Mouse (Mus musculus) embryo, embryonic 9.5 days (tissue): ENCODE results near the gene 4930556J24Rik.
"Not testable (repeated sequence)": the region's sequence is repeated elsewhere in the genome, so short reads cannot be mapped to it uniquely, and the experiment has no call there.

Experiments used
- DNase-seq: peaks from one replicate; pipeline ENCODE4 v3.0.0-alpha.2; 2017; ENCODE audit errors: extremely low spot score

4930556J24Rik gene

DNA sequence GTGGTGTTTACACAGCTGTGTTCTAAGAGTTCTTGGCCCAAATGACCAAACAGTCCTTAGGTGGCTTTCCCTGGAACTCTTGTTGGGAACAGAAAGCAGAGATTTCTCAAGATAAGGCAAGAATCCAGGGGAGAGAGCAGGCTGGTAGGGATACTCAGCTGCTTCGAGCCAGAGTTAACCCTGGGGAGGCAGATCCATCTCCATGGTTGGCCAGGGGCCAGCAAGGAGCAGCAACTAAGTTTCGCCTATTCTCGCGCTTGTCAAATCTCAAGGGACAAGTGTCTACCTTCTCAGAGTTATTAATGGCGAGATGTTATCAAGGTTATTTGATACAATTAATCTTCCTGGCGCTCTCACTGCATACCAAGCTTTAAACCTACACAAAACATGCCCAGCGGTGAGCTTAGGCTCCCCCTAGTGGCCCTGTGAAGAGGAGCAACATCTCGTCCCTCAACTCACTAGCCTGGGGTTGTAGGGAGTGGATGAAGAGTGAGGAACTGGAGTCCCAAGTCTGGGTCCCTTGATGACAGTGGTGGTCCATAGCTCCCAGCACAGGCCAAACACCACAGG lies 55.2 kb downstream of the 4930556J24Rik start:
- peak; percentile 21 for DNase-seq

DNA sequence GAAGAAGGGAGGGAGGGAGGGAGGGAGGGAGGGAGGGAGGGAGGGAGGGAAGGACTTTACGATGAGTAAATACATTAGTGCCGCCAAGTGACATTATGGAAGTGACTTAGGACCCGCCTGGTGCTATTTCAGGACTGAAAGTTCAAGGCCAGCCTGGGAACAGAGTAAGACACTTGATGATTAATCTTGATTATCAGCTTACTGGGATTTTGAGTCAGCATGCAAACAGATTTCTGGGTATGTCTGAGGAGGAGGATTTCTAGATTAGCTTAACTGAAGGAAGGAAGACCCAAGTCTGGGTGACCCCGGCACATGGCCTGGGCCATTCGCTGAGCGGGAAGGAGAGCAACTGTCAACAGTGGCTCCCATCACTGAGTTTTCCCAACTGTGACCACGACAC lies 56.1 kb downstream of the 4930556J24Rik start:
- no peak for DNase-seq

DNA sequence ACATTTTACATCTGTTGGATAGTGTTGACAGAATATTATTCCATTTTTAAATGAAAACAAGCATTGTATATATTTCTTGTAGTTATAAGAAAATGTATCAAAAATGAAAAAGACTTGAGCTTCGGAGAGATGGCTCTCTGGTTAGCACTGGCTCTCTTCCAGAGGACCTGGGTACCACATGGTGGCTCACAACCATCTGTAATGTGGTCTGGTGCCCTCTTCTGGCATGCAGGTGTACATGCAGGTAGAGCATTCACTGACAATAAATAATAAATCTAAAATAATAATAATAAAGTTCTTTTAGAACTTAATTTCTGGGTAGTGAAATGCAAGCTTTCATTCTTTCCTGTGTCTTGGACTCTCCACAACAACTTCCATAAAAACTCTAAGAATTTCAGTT lies 57.8 kb downstream of the 4930556J24Rik start:
- no peak for DNase-seq

DNA sequence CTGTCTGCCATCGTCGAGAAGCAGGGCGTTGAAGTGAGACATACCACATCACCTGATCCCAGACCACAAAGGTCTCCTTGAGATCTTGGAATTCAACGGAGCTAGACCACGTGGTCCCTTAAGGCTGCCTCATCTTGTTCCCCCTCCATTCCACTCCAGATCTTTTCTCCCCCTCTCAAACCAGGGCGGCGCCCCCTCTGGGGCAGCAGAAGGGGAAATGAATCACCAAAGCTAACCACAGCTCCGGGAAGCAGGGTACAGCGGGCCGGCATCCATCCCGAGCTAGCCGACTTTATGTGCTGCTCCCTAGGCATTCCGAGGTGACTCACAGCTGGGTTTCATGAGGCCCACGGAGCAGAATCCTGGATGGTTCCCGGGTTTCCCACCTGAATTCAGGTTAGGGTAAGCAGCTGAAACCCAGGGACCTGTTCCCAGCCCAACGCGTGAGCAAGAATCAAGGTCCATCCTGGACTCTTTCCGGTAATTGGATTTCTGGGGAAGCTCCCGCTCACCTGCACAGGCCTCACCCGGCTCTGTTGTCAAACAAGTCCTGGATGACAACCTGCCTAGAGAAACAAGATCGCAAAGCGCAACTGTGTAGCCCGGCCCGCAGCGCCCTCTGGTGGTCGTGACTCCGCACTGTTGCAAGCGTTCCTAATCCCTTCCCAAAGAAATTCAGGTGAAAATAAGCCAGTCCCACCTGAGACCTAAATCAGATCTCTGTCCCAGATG lies 62.3 kb downstream of the 4930556J24Rik start, which contains the start of gene Slc35e4:
Gene Slc35e4, minus strand, starts transcription at position 556 of the 732 bp plus-strand sequence.
- peak; percentile 86 for DNase-seq

DNA sequence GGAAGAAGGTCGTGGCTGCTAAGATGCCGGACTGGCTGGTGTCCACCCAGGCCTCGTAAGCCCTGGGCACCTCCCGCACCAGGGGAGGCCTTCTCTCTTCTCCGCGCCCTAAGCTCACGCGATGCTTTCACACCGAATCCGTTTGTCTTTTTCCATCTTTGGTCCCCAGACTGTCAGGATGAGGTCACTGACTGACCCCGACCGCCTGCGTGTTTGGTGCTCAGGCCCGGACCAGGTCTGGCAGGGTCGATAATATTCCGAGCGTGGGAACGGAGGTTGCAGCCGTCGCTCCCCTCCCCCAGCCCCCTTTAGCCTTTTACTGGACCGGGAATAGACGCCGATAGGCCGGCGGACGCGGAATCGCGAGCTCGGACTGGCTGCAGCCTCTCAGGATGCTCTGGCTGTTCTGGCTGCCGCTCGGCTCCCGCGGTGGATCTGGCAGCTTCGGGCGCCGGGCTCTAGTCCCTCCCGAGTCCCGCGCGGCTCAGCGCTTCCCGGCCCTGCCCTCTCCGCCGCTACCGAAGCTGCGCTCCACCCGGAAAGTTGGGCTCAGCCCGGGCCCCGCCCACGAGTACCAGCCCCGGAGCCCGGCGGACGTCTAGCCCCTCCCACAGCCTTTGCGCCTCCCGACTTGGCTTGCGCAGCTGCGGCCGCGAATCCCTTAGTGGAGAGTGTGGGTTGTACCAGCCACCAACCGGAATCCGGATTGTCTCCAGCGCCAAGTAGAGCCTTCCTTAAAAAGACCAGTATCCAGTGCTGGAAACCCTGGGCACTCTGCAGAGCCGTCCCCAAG lies 63.1 kb downstream of the 4930556J24Rik start:
- peak; percentile 88 for DNase-seq

DNA sequence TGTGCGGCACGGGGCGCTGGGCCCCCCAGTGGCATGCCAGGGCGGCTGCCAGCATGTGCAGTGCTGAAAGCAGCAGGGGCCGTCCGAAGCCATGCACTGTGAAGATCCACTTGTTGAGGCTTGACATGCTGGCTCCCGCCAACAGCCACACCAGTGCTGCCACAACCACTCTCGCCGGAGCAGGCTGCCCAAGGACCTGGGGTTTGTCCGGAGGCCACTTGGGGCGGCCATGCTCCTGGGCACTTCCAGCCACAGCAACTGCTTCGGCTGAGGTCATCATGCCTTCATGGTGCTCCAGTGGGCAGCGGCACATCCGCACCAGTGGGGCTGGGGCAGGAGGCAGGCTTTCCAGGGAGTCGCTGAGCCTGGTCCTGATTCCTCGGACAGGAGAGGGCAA lies 63.7 kb downstream of the 4930556J24Rik start:
- DNase-seq = peak; percentile 35

DNA sequence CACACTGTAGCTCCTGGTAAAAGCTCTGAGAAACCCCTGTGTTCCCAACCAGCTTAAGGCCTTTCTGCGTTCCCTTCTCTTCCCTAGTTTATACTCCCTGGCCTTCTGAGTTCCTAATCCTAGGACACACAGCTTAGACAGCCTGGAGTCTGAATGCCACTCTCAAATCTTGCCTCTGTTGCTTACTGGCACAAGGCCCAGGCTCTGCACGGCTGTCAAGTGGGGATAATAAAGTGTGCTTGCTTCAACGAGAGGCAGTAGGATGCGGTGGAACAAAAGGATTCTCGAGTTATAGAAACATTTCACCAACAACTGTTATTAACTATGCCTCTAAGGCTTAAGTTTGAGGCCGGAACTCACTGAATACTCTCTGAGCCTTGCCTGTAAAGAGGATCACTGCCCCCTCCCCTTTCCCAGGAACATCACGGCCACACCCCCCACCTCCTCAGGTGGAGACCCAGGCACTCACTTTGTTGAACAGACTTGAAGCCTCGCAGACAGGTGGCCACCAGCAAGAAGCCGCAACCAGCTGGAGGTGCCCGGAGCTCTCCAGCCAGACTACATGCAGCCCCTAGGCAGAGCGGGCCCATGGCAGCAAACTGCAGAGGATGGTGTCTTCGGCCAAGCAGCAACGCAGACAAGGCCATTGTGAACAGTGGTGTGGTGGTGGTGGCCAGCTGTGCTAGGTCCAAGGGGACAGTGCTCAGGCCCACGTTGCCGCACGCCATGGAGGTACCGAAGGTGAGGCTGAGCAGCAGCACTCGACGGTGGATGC lies 64.3 kb downstream of the 4930556J24Rik start:
- peak; percentile 13 for DNase-seq

DNA sequence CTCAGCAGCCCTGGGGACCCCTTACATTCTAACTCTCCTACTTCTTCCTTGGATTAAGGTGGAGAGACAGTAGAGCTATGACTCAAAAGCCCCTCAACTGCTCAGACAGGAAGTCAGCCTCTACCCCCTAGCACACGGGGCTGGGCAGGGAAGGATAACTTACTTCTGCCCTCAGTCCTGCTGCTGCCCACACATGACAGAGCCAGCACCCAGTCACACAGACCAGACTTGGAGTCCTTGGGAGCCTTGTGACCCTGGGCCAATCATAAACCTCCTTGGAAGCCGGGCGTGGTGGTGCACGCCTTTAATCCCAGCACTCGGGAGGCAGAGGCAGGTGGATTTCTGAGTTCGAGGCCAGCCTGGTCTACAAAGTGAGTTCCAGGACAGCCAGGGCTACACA lies 65.1 kb downstream of the 4930556J24Rik start:
- not testable (repeated sequence) for DNase-seq

DNA sequence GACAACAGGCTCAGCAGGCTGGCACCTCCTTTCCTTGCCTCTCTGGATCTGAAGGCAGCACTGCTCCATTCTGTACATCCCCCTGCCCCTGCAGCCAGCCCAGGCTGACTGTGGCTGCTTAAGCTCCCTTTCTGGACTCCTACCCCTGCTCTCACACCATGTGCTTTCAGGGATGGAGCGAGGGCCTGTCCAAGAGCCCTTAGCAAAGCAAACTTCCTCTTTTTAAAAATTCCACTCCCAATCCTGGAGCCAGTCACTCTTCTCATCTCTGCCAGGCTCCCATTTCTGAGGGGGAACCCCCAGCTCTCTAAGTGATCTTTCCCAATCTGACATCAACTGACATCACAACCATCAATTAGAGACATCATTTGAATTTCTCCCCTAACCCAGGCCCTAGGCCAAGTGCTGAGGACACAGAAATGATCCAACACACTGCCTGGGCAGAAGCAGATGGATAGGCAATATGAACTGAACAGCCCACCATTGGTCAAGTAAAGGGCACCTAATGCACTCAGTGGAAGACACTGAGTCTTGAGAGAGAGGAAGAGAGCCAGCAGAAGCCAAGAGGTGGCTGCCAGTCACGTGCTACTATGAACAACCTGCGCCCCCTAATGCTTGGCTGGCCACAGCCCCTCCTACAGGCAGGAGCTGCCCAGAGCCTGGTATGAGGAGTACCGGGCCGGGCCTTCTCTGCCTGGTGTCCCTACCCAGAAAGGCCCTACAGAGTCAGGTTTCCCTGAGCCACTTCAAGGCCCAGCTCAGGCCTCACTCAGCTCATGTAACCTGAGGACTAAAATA lies 65.9 kb downstream of the 4930556J24Rik start:
- DNase-seq = no peak

DNA sequence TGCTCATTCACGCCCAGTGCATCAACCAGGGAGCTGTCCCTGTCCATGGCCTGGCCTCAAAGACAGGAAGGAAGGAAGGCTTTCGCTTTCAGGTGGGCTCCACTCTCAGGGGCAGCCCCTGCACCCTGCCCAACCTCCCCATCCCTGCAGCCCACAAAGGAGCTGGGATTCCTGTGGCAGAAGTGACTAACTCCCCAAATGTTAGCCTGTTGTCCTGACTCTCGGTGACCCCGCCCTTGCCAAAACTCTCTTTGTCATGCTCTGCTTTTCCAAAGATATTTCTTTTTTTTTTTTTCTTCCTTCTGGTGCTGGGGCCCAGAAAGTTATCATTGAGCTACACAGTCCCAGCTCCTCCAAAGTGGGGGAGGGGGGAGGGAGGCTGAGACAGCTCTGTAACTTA lies 67.3 kb downstream of the 4930556J24Rik start:
- DNase-seq = no peak

DNA sequence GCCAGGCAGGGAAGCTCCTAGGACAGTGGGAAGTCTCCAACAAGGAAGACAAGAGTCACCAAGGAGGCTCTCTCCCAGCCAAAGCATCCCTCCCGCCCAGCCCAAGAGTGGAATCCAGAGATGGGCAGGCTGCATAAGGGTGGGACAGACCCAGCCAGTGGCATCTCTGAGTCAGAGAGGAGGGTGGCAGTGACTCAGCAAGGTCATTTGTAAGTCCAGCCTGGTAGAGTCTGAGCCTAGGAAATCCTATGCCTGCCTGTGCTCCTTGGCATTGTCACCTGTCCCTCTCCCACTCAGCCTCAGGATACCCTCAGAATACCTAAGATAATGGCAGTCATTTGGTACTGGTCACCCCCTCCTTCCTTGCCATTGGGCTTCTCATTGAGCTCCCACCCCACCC lies 71.1 kb downstream of the 4930556J24Rik start:
- no peak for DNase-seq

DNA sequence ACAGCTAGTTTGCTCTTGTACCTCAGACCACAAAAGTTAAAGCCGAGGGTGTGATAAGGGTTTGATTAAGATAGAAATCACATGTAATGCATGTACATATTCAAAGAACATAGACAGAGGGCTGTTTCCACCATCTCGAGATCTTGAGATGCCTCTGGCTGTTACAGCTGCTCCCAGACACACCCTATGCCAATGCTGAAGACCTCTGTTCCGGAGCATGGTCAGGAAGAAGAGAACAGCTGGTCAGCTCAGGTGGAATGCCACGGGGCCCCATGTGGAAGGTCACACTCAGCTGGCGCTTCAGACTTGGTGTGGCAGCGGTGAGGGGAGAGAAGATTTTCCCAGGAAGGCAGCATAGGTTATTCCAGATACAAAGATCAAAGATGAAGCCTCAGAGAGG lies 71.9 kb downstream of the 4930556J24Rik start:
- DNase-seq = no peak

DNA sequence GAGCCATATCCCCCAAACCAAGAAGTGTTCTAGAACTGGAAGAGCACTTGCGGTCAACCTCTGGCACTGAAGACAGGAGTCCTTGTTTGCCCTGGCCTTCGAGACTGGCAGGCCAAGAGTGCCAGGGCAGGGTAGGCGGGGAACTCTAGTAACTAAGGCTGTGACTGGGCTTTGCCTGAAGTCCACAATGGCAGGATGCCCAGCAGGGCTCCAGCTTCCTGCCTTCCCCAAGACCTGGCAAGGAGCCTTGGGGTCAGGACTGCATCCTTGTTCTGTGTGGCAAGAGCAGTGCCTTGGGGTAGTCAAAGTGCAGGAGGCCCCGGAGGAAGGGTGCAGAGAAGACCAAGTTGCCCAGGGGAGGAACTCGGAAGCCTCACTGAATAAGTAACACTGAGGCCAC lies 73.5 kb downstream of the 4930556J24Rik start:
- no peak for DNase-seq

DNA sequence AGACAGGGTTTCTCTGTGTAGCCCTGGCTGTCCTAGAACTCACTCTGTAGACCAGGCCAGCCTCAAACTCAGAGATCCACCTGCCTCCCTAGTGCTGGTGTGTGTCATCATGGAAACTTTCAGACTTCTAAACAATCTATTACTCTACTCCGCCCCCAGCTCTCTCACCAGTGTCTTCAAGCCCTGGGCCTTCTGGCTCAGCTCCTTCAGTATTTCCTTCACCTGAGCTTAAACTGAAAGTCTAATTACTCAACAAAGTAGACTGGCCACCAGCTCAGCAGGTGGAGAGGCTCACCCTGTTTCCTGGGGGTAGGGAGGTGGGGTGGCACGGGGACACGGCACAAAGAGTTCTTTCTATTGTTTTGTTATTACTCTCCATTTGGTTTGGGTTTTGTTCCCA lies 74.1 kb downstream of the 4930556J24Rik start:
- DNase-seq = no peak

DNA sequence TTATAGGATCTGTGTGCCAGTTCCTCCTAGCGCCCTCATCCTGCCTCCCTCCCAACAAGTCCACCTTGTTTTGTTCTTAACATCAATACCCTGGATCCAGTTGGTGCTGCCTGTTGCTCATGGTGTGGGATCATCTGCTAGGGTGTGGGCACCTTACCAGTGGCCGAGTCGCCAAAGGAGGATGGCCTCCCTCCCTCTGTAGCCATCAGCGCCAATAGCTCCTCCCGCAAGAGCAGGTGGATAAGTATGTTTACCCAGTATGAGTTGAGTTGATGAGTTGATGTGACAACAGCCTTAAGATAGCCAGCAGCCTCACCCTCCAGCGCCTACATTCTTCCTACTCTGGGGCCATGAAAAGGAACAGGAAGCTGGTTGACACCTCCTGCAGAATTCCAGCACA lies 76.3 kb downstream of the 4930556J24Rik start:
- DNase-seq = no peak

DNA sequence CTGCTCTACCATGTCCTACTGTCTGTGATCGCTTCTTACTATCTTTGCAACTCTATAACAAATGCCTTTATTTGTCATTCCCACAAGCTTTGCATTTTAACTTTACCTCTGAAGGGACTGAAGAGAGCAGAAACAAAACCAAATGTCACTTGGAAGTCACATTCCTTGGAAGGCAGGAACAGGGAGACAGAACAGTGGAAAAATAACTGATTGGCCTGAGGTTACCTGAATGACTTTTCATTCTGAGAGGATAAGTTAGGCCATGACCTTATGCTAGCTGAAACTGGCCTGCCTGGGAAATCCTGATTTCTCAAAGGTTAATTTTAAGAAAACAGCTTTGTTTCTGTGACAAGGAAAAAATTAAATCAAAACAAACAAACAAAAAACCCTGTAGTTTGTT lies 80.6 kb downstream of the 4930556J24Rik start:
- DNase-seq = no peak

DNA sequence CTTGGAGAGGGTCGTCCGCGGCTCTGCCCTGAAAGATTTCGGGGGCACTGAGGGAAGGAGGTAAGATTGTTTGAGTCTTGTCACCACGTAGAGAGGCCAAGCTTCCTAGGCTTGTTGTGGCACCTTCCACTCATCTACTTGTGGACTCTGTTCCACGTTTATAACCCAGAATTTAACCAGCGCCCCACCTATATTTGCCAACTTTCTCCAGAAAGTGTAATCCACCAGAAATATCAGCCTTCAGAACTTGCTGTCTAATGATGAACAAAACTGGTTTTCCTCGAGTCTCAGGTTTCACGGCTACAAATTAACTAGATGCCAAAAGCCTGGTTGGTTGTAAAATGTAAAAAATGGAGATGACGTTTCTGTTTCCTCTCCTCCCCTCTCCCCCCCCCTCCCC lies 81.1 kb downstream of the 4930556J24Rik start:
- DNase-seq = no peak

DNA sequence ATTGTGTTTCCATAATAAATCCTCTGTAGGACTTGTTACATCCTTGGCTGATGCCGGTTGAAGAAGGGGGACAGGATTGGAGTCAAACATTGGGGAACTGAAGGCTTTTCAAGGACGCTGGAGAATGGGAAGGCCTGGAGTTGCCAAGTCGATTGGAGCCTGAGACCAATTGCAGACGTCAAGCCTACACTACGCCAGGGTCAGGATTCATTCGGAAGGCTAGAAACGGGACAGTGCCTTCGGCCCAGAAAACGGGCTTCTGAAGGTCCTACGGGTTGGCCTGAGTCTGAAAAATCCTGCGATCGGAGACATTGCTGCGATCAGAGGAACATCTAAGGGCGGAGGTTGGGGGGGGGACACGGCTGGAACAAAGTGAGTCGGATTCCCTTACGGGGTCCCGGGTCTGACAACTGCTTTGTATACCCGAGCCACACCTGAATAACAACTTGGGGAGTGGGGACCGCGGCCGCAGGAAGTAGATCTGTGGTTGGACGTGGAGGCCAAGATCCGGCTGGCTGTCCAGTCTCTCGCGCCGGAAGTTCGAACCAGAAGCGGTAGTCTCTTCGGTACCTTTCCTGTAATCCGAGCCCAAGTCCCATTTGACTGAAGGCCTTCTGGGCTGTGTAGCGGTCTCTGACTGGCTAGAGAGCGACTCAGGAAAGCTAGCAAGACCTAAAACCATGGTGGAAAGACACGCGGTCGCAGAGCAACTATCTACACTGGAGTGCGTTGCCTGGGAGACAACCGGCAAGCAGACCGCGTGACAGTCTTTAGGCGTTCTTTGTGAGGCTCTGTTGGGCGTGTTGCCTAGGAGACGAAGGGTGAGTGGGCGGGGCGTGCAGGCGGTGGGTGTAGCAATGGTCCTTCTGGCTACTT lies 81.9 kb downstream of the 4930556J24Rik start, which contains the start of the genes 4921536K21Rik and Dusp18:
Gene 4921536K21Rik, minus strand, starts transcription at position 693 of the 876 bp plus-strand sequence.
Gene Dusp18, plus strand, starts transcription at position 835 of the 876 bp plus-strand sequence.
- DNase-seq = peak; percentile 98

DNA sequence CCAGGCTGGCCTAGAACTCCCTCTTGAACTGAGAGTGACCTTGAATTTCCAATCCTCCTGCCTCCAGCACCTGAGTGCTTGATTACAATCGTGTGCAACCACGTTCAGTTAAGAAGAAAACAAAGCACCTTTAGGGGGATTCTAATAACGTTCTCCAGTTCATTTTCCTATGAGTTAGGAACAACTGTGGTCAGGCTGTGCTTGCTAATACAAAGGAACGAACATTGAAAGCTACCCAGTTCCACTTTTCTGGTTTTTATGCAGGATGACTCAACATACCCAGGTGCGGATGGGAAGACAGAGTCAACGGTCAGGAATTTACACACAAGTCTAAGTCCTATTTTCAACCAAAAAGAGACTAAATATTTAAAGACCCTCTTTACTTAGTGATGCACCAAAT lies 82.6 kb downstream of the 4930556J24Rik start:
- no peak for DNase-seq
